Mouse (Mus musculus): ENCODE measurements around the gene Man2a2.
"Not testable (repeated sequence)": the region's sequence is repeated elsewhere in the genome, so short reads cannot be mapped to it uniquely, and the experiment has no call there.

The Man2a2 gene

DNA sequence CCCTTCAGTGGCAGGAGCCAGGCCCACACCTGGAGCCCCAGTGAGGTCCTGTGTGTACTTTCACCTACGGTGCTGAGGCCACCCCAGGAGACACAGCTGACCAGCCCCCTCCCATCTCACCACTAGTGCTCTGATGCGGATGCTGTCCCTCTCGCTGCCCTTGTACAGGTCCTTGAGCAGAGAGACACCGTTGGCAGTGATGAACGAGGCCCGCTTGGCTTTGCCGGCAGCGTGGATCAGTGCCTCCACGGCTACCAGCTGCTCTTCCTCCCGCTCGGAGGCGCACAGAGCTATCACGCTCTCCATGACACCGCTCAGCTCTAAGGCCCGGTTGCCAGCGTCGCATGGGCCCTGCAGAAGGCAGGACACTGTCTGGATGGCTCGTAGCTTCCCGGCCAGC, 39.7 kb downstream of the Man2a2 start:
- no peak for DNase-seq

DNA sequence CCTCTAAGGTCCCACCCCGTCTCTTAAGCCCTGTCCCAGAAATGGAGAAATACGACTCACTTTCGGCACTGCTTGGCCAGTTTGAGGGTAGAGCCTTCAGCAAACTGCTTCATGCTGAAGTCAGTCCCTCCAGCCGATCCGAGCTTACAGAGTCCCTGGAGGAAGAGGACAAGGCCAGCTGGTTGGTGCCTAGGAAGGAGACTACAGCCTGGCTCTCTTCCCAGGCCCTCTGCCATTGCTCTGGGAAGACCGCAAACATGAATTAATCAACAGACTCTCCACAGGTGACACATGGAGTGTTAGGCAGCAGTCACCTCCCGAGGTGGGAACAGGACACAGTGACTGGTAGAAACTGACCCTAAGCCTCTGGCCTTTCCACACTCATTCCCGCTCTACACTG, 40.9 kb downstream of the Man2a2 start:
- no peak for DNase-seq

DNA sequence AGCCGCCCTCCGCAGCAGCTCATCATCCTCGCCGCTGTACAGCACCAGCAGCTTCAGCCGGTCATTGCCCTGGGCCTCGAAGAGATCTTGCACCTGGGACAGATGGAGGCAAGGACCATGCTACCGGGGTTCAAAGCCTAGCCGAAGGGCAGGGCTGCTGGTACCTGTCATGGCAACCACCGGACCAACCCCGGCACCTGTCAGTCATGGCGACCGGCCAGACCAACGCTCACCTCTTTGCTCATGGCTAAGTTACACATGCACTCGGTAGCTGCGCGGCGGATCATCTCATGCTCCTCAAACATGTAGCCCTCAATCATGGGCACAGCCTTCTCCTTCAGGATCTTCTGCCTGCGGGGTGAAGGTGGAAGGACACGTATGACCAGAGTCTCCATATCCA, 45.1 kb downstream of the Man2a2 start:
- no peak for DNase-seq

DNA sequence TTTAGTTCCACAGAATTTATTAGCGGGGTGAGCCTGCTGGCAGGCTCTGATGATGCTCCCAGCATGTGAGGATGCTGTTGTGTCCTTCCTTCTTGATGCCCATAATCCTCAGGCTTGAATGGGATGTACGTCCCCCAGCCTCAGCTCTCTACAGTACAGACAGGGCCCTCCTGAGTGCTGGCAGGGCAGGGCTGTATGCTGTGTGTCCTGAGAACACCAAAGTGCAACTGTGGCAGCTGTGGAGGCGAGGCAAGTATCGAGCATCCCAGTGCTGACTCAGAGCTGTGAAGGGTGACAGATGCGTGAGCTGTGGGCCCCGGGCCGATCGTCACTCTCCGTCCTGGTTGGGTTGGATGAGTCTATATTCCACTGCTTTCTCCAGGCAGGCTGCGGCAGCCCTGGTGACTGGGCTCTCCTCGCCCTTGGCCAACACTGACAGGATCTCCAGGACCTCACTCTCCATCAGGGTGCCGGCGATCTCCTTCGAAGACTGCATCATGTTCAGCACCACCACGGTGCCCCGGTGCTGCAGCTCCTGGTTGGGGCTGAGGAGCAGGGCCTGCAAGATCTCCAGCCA, 45.8 kb downstream of the Man2a2 start:
- DNase-seq, result no peak

DNA sequence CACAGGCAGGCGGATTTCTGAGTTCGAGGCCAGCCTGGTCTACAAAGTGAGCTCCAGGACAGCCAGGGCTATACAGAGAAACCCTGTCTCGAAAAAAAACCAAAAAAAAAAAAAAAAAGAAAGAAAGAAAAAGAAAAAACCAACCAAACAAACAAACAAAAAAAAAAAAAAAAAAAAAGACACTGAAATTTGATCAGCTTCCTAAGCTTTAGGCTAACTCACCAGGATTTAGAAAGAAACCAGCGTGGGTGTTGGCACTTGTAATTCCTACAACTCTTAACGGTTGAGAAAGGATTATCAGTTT, 46.4 kb downstream of the Man2a2 start:
- not testable (repeated sequence) for DNase-seq

DNA sequence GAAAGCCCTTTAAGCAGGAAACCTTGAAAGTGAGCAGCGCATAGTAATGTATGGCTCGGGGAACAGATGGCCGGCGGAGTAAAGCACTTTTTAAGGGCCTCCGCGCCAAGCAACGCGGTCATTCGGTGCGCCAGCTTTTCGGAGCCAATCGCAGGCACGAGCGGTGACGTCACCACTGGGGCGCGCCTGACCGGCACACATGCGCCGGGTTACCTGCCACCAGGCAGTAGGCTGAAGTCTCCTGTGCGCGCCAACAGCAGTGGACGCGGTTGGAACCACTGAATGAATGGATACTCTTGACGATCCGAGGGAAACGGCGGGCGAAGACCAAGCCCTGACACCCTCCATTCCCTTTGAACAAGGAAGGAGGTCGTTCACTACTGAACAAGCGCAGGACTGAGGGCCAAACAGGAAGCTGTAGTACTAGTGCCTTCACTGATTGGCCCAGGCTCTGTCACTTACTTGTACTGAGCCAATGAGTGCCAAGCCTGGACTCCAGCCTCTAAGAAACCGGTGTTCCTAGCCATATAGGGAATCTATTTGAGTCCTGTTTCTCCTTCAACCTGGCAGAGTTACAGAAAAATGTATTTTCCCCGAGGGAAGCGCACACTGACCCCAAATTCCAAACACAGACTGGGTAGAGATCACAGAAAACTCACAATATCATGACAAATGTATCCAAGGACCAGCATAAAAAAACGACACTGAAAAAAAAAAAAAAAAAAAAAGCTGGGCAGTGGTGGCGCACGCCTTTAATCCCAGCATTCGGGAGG, 46.9 kb downstream of the Man2a2 start, which contains the start of gene Rccd1:
Rccd1 (minus strand) TSS at position 412 of the 773 bp plus-strand sequence.
- DNase-seq, result peak; percentile 94 to 95

DNA sequence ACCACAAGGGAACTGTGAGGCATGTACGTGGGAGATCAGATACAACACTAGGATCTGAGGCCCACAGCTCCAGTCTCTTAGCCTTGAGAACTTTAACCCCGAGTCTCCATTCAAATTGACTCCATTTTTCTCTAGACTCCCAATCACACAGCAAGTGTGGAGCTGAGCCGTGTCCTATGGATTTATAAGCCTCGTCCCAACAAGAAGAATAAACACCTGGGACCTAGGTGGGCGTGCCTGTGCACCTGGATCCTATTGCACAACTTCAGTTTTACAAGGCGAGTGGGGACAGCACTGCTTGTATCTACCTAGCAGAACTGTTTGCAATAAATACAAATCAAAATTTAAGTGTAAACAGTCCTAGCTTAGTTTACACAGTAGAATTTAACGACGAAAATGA, 47.8 kb downstream of the Man2a2 start:
- no peak for DNase-seq

DNA sequence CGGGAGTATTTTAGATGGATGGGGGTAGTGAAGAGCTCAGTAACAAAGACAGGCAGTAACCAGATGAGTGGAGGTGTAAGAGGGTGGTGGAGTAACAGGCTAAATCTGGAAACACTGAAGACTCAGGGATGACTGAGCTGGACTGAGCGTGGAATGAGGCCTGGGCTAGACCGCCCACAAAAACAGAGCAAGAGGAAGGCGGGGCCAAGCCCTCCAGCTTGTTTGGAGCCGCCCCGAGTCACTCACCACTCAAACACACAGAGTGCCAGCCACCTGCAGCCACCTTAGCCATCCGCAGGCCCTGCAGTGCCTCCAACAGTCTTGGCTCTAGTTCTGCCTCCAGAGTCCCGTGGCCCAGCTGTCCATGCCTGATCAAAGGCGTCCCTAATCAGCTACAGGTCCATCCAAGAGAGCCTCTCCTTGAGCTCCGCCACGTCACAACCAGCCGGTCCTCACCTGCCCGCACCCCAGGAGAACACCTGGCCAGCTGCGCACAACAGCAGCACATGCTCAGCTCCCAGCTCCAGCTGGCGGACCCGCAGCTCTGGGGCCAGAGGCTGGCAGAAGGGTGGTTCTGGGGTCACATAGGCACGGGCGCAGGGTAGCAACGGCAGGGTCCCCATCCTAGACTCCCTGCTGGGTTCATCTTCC, 51.2 kb downstream of the Man2a2 start:
- no peak for DNase-seq

DNA sequence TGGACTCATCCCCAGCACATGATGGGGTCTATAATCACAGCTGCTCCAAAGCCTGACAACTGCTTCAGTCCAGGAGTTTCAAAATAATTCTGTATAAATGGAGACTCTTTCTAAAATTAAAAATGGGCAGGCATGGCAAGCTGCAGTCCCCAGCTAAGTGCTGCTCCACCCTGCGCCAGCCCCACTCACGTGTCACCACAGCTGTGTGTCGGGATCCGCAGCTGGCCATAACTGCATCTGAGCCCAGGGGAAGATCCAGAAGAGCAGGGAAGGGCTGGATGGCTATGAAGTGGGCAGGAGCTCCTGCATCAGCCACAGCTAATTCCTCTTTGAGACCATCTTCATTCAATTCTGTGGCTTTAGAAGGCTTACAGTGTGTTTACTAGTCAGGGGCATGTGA, 52.5 kb downstream of the Man2a2 start:
- DNase-seq, result no peak

DNA sequence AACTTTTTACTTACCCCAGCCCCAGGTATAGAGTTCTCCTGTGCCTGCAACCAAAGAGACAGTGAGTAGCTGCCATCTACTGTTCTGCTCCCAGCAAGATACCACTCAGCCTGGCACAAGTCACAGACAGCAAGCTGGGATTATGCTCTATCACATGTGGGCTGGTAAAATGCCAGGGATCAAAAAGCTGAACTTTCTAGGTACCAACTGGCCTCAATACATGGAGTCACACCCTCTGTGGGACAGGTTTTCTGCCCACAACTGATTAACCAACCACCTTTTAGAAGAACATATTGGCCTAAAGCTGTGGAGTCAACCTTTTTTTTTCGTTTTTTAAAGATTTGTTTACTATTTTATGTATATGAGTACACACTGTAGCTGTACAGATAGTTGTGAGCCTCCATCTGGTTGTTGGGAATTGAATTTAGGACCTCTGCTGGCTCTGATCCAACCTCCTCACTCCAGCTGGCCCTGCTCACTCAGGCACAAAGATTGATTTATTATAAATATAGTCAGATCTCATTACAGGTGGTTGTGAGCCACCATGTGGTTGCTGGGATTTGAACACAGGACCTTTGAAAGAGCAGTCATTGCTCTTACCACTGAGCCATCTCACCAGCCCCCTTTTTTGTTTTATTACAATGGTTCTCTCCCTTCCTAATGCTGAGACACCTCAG, 53.6 kb downstream of the Man2a2 start:
- no peak for DNase-seq

DNA sequence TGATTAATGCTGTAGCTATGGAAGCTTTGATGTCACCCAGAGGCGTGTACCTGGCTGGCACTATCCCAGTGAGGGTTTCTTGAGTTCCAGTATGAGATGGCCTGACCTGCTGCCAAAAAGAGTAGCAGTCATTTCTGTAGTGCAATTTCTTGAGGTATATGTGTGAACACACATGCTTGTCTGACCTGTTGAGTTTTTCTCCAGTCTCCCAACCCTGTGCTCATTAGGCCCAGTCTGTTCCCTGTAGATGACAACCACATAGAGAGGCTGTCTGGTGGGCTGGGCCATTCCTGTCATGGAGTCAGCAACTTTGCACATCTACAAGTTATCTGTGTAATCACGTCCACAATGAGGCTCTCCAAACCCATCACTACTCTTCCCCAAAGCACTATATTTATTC, 55.4 kb downstream of the Man2a2 start:
- DNase-seq, result no peak

DNA sequence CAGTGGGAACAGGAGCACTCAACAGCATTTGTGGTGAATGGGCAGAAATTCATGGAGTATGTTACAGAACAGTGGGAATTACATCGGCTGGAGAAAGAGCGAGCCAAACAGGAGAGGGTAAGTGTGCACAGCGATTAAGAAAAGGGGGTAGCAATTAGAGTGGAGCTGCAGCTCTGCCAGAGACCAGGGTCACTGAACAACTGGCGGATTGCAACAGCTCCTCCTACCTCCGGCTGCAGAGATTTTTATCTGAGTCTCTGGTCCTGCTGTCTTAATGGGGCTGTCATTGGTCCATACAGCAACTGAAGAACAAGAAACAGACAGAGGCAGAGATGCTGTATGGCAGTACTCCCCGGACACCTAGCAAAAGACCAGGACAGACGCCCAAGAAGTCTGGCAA, 60.4 kb downstream of the Man2a2 start:
- peak in 1 of 2 experiments; percentile 21 for DNase-seq

DNA sequence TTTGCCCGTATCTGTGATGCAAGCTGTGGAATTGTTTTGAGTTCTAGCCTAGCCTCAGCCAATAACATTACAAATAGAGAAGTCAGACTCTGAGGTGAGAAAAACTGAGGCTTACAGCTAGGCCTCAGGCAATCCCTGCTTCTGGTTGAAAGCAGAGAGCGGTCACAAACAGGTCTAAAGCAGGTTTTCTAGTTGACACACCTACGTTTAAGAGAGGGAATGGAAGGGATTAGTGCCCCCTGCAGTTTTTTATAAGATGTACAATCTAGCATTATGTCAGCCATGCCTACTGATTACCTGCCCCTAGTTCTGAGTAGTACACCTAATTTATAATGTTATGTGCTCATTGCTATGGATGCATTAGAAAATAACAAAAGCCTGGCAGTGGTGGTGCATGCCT, 63.4 kb downstream of the Man2a2 start:
- DNase-seq, result no peak

DNA sequence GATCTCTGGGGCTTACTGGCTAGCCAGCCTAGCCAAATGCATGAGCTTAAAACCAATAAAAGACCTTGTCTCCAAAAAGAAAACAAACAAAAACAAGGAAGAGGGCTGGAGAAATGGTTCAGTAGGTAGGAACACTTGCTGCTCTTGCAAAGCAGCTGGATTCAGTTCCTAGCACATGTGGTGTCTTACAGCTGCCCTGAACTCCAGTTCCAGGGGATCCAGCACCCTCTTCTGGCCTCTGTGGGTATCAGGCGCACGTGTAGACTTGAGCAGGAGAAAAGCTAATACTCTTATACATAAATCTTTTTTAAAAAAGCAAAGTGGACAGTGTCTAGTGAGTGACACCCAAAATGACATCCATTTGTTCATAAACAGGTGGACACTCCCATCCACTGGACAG, 69.7 kb downstream of the Man2a2 start:
- DNase-seq, result no peak

DNA sequence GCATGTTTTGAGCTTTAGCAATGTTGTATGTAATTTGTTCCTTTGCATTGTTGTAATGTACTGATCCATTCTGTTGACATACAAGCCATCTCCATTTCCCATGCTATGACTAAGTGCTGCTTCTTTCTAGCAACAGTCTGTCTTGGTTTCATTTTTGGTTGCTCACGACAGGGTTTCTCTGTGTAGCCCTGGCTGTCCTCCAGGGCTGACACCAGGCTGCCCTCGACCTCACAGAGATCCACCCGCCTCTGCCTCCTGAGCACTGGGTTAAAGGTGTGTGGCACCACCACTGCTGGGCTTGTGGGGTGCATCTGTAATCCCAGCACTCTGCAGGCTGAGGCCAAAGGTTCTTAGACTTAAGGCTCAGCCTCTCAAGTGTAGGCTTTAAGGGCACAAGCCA, 71.6 kb downstream of the Man2a2 start:
- no peak for DNase-seq
